Mouse (Mus musculus): ENCODE measurements at regions not wholly inside any gene's neighbourhood (a gene's known extent, or its start where the extent isn't known, plus 50 kb on each side); places are given as distances from the start of the nearest gene placed in this dataset.

DNA sequence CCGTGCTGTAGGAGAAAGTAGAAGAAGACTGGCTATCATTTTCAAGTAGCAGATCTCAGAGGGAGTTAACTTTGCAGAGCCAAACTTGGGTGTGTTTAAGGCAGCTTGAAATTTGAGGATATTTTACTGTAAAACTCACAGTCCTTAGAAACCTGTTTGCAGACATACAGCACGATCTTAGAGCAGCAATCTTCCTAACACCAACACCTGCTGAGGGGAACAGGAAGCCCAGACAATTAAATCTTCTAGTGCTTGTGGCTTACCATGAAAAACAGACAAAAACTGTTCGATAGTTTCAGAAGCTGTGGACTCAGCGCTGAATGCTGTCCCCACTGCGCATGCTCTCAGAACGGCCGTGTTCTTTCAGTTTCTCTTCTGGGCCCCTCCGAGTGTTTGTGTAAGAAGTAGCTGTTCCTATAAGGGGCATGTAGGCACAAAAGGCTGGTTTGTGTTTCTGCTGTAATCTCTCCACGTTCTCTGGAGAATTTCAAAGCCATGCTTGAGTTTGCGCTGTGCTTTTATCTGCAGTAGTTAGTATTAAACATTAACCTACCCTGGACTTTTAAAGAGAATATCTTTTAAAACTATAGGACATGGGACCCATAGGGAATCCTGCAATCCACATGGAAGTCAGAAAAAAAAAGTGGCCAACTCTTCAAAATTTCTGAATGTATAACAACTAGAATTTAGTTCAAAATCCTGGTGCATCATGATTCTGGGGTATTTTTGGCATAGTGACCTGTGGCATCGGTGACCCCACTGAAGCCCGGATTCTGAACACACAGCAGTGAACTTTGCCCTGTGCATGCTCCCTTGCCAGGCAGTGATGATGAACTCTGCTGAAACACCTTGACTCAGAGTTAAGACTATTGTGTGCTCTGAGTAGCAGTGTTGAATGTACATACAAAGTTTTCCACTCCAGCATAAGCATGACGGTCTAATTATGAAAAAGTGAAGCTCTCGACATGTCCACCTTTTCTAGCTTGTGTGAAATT, 584.4 kb downstream of the Etnk1 start:
- TF ChIP-seq CTCF (IDR thresholded peaks at IDR 0.05; ENCODE audit: low read depth) (no peak), EP300 (IDR thresholded peaks at IDR 0.05; ENCODE audit: low read depth) (no peak)
